Mouse (Mus musculus): ENCODE results near the gene Acot4. TPM values are rescaled to one million over a fixed set of nuclear protein-coding genes. Genes with fewer than 3 reads are reported as not detected.
"Not testable (repeated sequence)": the region's sequence is repeated elsewhere in the genome, so short reads cannot be mapped to it uniquely, and the experiment has no call there.

Acot4 gene
- total RNA-seq, 2 experiments from 2014 or later, result 0.07 to 0.14 TPM

DNA sequence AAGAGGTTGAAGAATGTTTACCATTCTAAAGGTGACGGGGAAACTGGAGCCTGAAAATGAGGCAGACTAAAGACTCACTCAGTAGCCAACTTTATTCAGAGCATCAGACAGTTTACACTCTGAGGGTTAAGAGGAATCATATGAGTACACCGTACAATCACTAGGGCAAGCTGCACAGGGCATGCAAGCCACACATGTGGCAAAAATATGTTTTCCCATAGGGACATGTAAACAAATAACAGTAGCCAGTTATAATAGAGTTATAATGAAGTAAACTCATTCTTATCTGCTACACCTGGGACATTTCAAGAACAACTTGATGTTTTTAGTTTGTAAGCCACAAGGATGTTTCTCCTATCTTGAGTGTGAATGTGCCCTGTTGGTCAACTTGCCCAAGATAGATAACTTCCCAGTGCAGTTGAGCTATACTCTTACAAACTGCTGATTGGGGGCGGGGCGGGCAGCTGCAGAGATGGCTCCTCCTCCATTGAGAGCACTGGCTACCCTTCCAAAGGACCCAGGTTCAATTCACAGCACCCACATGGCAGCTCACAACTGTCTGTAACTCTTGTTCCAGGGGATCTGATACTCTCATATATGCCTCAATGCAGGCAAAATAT lies 39.3 kb downstream of the Acot4 start:
- DNase-seq (ENCODE audit: low spot score), result no peak

DNA sequence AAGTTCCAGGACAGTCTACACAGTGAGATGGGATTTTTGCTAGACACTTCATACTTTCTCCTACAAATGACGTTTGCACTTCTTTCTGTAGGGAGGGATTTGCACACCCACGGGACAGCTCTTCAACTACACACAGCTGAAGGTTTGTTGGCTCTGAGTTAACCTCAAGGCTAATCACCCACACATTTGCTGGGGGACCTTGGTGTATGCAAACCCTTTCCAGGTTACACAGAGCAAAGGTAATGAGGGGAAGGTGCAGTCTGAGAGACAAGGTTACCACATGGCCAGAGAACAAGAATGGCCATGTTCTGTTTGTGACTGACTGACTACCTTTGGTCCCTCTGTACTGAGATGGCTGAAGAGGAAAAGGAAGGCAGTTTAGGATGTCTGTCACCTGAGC lies 45.7 kb downstream of the Acot4 start:
- no peak for DNase-seq (ENCODE audit: low spot score)

DNA sequence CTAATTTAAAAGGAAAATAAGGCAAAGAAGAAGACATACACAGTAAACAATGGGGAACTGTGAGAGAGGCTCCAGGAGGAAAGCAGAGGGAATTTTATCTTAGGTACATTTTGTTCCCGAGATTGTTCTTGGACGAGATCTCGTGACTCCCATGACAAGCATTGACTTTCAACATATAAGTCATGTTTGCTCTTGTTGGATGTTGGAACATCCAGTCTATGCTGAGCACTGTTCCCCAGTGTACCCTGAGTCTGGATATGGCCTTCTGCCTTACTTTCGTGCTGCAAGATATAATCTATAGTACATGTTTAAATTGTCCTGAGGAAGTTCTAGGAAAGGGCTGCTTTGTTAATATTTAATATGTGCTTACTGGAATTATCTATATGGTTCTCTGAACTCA lies 46.4 kb downstream of the Acot4 start:
- DNase-seq (ENCODE audit: low spot score), result no peak

DNA sequence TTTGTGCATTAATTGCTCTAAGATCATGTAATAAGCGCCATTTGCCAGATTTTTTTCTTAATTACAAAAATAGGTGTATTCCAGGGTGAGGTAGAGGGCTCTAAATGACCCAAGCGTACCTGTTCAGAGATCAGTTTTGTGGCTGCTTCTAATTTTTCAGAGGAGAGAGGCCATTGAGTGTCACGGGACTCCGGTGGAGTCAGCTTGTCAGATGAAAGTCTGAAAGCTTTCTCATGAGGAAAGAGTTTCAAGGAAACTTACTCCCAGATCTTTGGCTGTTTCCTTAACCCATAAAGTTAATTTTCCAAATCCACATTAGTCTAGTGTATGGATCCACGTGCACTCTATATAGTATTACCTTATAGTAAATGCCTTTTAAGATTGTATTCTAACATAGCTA lies 56.5 kb downstream of the Acot4 start:
- not testable (repeated sequence) for DNase-seq (ENCODE audit: low spot score)

Other genes starting within 250 kb of the Acot4 start
- gene Numb, start 116.4 kb upstream of the Acot4 start, total RNA-seq (2021), result 10 to 100 TPM; 16.3 to 19.4 TPM
- 1 to 10 TPM; 3.1 to 3.7 TPM for gene Riox1, start 87.8 kb upstream of the Acot4 start, total RNA-seq (2021)
- gene Heatr4, start 53.5 kb upstream of the Acot4 start, total RNA-seq (2021), result not detected
- 10 to 100 TPM; 17.0 to 23.3 TPM for gene Acot2, start 50.5 kb upstream of the Acot4 start, total RNA-seq (2021)
- gene Acot1, start 28.9 kb upstream of the Acot4 start, total RNA-seq (2021), result 1 to 10 TPM; 3.1 to 3.3 TPM
- not detected for gene Gm49366, start 556 bp downstream of the Acot4 start, total RNA-seq (2021)
- not detected for gene Acot3, start 13.8 kb downstream of the Acot4 start, total RNA-seq (2021)
- not detected for gene Acot5, start 30.9 kb downstream of the Acot4 start, total RNA-seq (2021)
- gene Acot6, start 62.3 kb downstream of the Acot4 start, total RNA-seq (2021), result 1 to 10 TPM; 2.5 to 3.0 TPM
- gene Dnal1, start 76.0 kb downstream of the Acot4 start, total RNA-seq (2021), result 1 to 10 TPM; 7.3 to 7.4 TPM
- gene Pnma1, start 110.1 kb downstream of the Acot4 start, total RNA-seq (2021), result under 1 TPM in 1 of 2 experiments, not detected in 1; 0.11 TPM
- gene Elmsan1, start 180.5 kb downstream of the Acot4 start, total RNA-seq (2021), result 10 to 100 TPM in 1 of 2 experiments, 1 to 10 TPM in 1; 6.9 to 10.9 TPM
- gene Ptgr2, start 246.9 kb downstream of the Acot4 start, total RNA-seq (2021), result 10 to 100 TPM; 67.1 to 80.5 TPM